Mouse (Mus musculus) cerebellum, adult 11 months (tissue): Measurements from ENCODE around the gene Spata20.
A peak's percentile ranks its signal among the peaks of the same experiment; 100 is the strongest.

Experiments
- DNase-seq: peaks from one replicate; pipeline ENCODE4 v3.0.0; 2022

Spata20 gene

GRCm38 (mm10) chr11:94486001-94486400 lies at the start of gene Spata20:
Gene Spata20 (minus strand): TSS chr11:94486179.
- peak; percentile 89 for DNase-seq

GRCm38 (mm10) chr11:94533171-94533570 lies 47.2 kb upstream of the Spata20 start:
- no peak for DNase-seq

GRCm38 (mm10) chr11:94528879-94529278 lies 42.9 kb upstream of the Spata20 start:
- DNase-seq: no peak

GRCm38 (mm10) chr11:94526171-94526879 lies 40.3 kb upstream of the Spata20 start:
- DNase-seq: no peak

- DNase-seq: peak; percentile 64
Measured at GRCm38 (mm10) chr11:94521219-94521843, 35.4 kb upstream of the Spata20 start, which contains the start of gene Mycbpap. Gene Mycbpap (minus strand): TSS chr11:94521742.

- no peak for DNase-seq
Measured at GRCm38 (mm10) chr11:94513452-94513851, 27.5 kb upstream of the Spata20 start.

- no peak for DNase-seq
Measured at GRCm38 (mm10) chr11:94508976-94509375, 23.0 kb upstream of the Spata20 start.

- DNase-seq: no peak
Measured at GRCm38 (mm10) chr11:94501482-94501881, 15.5 kb upstream of the Spata20 start.

GRCm38 (mm10) chr11:94500362-94500761 lies 14.4 kb upstream of the Spata20 start:
- no peak for DNase-seq

- peak; percentile 50 for DNase-seq
Measured at GRCm38 (mm10) chr11:94499661-94500152, 13.7 kb upstream of the Spata20 start, which contains the start of gene Epn3. Gene Epn3 (minus strand): TSS chr11:94499974.

GRCm38 (mm10) chr11:94499035-94499434 lies 13.1 kb upstream of the Spata20 start:
- peak; percentile 78 for DNase-seq

GRCm38 (mm10) chr11:94498093-94498996 lies 12.4 kb upstream of the Spata20 start:
- DNase-seq: peak; percentile 63

GRCm38 (mm10) chr11:94495415-94495814 lies 9.4 kb upstream of the Spata20 start:
- DNase-seq: no peak

GRCm38 (mm10) chr11:94491749-94492099 lies 5.7 kb upstream of the Spata20 start:
- DNase-seq: peak; percentile 15

GRCm38 (mm10) chr11:94491035-94491748 lies 5.2 kb upstream of the Spata20 start:
- DNase-seq: peak; percentile 27

- no peak for DNase-seq
Measured at GRCm38 (mm10) chr11:94489745-94490144, 3.8 kb upstream of the Spata20 start.

- DNase-seq: no peak
Measured at GRCm38 (mm10) chr11:94488767-94489533, 3.0 kb upstream of the Spata20 start.

- DNase-seq: peak; percentile 31
Measured at GRCm38 (mm10) chr11:94485223-94485622, 756 bp downstream of the Spata20 start.

- no peak for DNase-seq
Measured at GRCm38 (mm10) chr11:94484636-94485035, 1.3 kb downstream of the Spata20 start.

GRCm38 (mm10) chr11:94483921-94484320 lies 2.1 kb downstream of the Spata20 start:
- peak; percentile 50 for DNase-seq

- peak; percentile 84 for DNase-seq
Measured at GRCm38 (mm10) chr11:94483436-94483835, 2.5 kb downstream of the Spata20 start.

GRCm38 (mm10) chr11:94482738-94483137 lies 3.2 kb downstream of the Spata20 start:
- peak; percentile 35 for DNase-seq
